Mouse (Mus musculus): Measurements from ENCODE around the gene Olfr1130. TPM values are rescaled to one million over a fixed set of nuclear protein-coding genes. Genes with fewer than 3 reads are reported as not detected.
"Not testable (repeated sequence)": the region's sequence is repeated elsewhere in the genome, so short reads cannot be mapped to it uniquely, and the experiment has no call there.

Olfr1130 gene
- not detected for total RNA-seq (2021)

DNA sequence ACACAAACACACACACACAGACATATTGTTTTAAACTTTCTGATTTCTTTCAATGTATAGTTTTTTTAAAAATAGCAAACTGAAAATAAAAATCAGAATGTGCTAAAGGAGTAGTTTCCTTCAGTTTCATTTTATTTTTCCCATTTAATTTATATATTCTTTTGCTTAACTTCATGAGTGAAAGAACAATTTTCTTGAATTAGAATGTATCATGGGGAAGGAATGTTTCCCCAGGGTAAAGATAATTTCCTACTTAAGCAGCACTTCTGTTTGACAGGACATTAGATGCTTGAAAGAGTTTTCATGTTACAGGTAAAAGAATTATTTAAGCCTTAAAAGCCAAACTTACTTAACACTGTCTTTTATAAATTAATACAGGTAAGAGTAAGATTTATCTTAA lies at the start of gene Olfr1130:
Gene Olfr1130 (plus strand): TSS at position 301 of the 400 bp plus-strand sequence.
- intact Hi-C loops (cut with DNase I); DNase-seq: not testable (repeated sequence)

DNA sequence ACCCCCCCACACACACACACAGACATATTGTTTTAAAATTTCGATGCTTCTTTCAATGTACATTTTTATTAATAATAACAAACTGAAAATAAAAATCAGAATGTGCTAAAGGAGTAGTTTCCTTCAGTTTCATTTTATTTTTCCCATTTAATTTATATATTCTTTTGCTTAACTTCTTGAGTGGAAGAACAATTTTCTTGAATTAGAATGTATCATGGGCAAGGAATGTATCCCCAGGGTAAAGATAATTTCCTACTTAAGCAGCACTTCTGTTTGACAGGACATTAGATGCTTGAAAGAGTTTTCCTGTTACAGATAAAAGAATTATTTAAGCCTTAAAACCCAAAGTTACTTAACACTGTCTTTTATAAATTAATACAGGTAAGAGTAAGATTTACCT lies 32.4 kb upstream of the Olfr1130 start, which contains the start of gene Olfr1129:
Gene Olfr1129 (plus strand): TSS at position 301 of the 400 bp plus-strand sequence.
- intact Hi-C loops (cut with DNase I); DNase-seq: not testable (repeated sequence)

- intact Hi-C loops (cut with DNase I): no loop called here
- DNase-seq: no peak
Measured at GRCm38 (mm10) chr2:87626804-87627203, 20.8 kb downstream of the Olfr1130 start, which contains the start of gene Olfr1131. Olfr1131 (plus strand) TSS chr2:87627104.

GRCm38 (mm10) chr2:87637435-87637834 lies 31.4 kb downstream of the Olfr1130 start, which contains the start of gene Olfr1132:
Olfr1132 (minus strand) TSS chr2:87637535.
- intact Hi-C loops (cut with DNase I): no loop called here
- DNase-seq: no peak

DNA sequence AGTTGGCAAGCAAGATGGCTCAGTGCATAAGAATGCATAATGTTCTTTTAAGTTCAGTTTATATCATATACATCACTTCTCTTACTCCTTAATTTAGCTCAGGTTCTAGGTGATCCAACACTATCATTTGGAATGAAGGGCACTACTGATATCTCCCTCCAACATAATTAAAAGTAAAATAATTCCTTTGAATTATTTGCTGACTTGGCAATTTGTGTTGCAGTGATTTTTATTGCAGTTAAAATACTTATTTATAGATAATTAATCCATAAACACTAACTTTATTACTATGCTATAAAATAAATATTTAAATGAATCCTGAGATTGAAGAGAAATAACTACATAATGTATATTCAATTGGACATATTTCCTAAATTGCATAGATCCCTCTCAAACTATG lies 36.4 kb downstream of the Olfr1130 start:
- intact Hi-C loops (cut with DNase I): no loop called here
- DNase-seq: no peak

DNA sequence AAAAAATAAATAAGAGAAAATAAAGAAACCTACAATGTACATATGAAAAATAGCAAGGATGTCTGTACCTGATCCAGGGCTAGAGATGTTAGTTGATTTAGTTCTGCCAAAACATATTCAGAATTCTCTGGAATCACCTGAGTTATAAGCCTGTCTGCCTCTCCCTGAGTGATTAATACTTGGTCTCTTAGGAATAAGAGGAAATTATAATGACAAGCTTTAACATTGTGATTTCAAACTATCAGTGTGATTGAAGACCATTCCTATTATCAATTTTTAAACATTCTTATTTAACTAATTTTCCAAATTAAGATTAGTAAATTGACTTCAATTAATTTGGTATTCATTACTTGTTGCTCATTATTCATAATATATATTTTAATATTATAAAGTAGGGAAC lies 41.3 kb downstream of the Olfr1130 start, which contains the start of gene Olfr1133:
Gene Olfr1133 (minus strand): TSS at position 101 of the 400 bp plus-strand sequence.
- intact Hi-C loops (cut with DNase I): no loop called here
- no peak for DNase-seq

GRCm38 (mm10) chr2:87658360-87658759 lies 52.3 kb downstream of the Olfr1130 start, which contains the start of gene Olfr1134:
Olfr1134 (minus strand) TSS chr2:87658460.
- no peak for DNase-seq
- intact Hi-C loops (cut with DNase I): no loop called here

Other genes with a start within 250 kb of the Olfr1130 start
- gene Olfr1121, start 236.3 kb upstream of the Olfr1130 start, total RNA-seq (2021): not detected
- under 1 TPM in 1 of 2 experiments, not detected in 1; 0.07 TPM for gene Olfr1122, start 220.4 kb upstream of the Olfr1130 start, total RNA-seq (2021)
- gene Olfr1123, start 189.6 kb upstream of the Olfr1130 start, total RNA-seq (2021): not detected
- not detected for gene Olfr1124, start 175.9 kb upstream of the Olfr1130 start, total RNA-seq (2021)
- not detected for gene Olfr1126, start 152.2 kb upstream of the Olfr1130 start, total RNA-seq (2021)
- gene Pramel7, start 109.1 kb upstream of the Olfr1130 start, total RNA-seq (2021): not detected
- gene Pramel6, start 99.6 kb upstream of the Olfr1130 start, total RNA-seq (2021): not detected
- gene Olfr153, start 74.4 kb upstream of the Olfr1130 start, total RNA-seq (2021): not detected
- not detected for gene Olfr1128, start 60.7 kb upstream of the Olfr1130 start, total RNA-seq (2021)
- not detected for gene Olfr1129, start 32.3 kb upstream of the Olfr1130 start, total RNA-seq (2021)
- not detected for gene Olfr1131, start 20.9 kb downstream of the Olfr1130 start, total RNA-seq (2021)
- gene Olfr1132, start 31.3 kb downstream of the Olfr1130 start, total RNA-seq (2021): not detected
- gene Olfr1133, start 41.2 kb downstream of the Olfr1130 start, total RNA-seq (2021): not detected
- not detected for gene Olfr1134, start 52.2 kb downstream of the Olfr1130 start, total RNA-seq (2021)
- gene Olfr1135, start 67.5 kb downstream of the Olfr1130 start, total RNA-seq (2021): not detected
- gene Olfr1136, start 87.7 kb downstream of the Olfr1130 start, total RNA-seq (2021): not detected
- gene Olfr1137, start 107.0 kb downstream of the Olfr1130 start, total RNA-seq (2021): not detected
- gene Olfr1138, start 133.8 kb downstream of the Olfr1130 start, total RNA-seq (2021): not detected
- not detected for gene Olfr1140, start 137.5 kb downstream of the Olfr1130 start, total RNA-seq (2021)
- gene Olfr1141, start 147.8 kb downstream of the Olfr1130 start, total RNA-seq (2021): not detected
- not detected for gene Olfr152, start 173.3 kb downstream of the Olfr1130 start, total RNA-seq (2021)
- not detected for gene Olfr1143, start 194.4 kb downstream of the Olfr1130 start, total RNA-seq (2021)
- gene Olfr1145, start 203.6 kb downstream of the Olfr1130 start, total RNA-seq (2021): not detected
- not detected for gene Olfr1148, start 224.3 kb downstream of the Olfr1130 start, total RNA-seq (2021)
- not detected for gene Olfr1150-ps1, start 237.8 kb downstream of the Olfr1130 start, total RNA-seq (2021)
- not detected for gene Olfr1151, start 249.7 kb downstream of the Olfr1130 start, total RNA-seq (2021)